Mouse (Mus musculus) limb, embryonic 14.5 days (tissue): Measurements from ENCODE around the gene Cog1. TPM values are rescaled to one million over a fixed set of nuclear protein-coding genes. Genes with fewer than 3 reads are reported as not detected.

ENCODE experiments used
- ATAC-seq: fragments of 200-750 bp; cut with Nextera tagmentation; 2 replicates; pipeline ENCODE4 v1.8.0; 2017; ENCODE audit warnings: low read depth, moderate number of reproducible peaks, moderate TSS enrichment; ENCODE audit not compliant: low FRiP score
- DNase-seq: peaks from one replicate; pipeline ENCODE4 v3.0.0-alpha.2; 2015; ENCODE audit warnings: low spot score
- H3K27ac ChIP-seq: fragments of 300-500 bp; sonication (generic); replicated peaks from 2 replicates; pipeline ENCODE4 v1.5.1; 2014; ENCODE audit warnings: low read depth, mild to moderate bottlenecking, low read length, moderate library complexity, mixed read lengths
- H3K27me3 ChIP-seq: fragments of 300-500 bp; sonication (generic); 2 replicates; pipeline ENCODE4 v1.6.1; 2014; ENCODE audit warnings: low read length, mixed read lengths; ENCODE audit not compliant: control insufficient read depth, insufficient read depth
- H3K36me3 ChIP-seq: fragments of 300-500 bp; sonication (generic); 2 replicates; pipeline ENCODE4 v1.6.1; 2014; ENCODE audit warnings: mild to moderate bottlenecking, low read length, moderate library complexity, mixed read lengths; ENCODE audit not compliant: control insufficient read depth, insufficient read depth
- H3K4me1 ChIP-seq: fragments of 300-500 bp; sonication (generic); 2 replicates; pipeline ENCODE4 v1.6.1; 2014; ENCODE audit warnings: antibody characterized with exemption, low read length, mixed read lengths; ENCODE audit not compliant: control insufficient read depth, insufficient read depth
- H3K4me2 ChIP-seq: fragments of 300-500 bp; sonication (generic); replicated peaks from 2 replicates; pipeline ENCODE4 v1.6.1; 2014; ENCODE audit warnings: low read depth, mild to moderate bottlenecking, low read length, moderate library complexity; ENCODE audit not compliant: severe bottlenecking
- H3K4me3 ChIP-seq: fragments of 300-500 bp; sonication (generic); replicated peaks from 2 replicates; pipeline ENCODE4 v1.5.1; 2014; ENCODE audit warnings: low read length
- H3K9ac ChIP-seq: fragments of 300-500 bp; sonication (generic); 2 replicates; pipeline ENCODE4 v1.6.1; 2014; ENCODE audit warnings: mild to moderate bottlenecking, low read depth, low read length, moderate library complexity; ENCODE audit not compliant: severe bottlenecking
- H3K9me3 ChIP-seq: fragments of 300-500 bp; sonication (generic); 2 replicates; pipeline ENCODE4 v1.6.1; 2016; ENCODE audit warnings: low read length; ENCODE audit not compliant: control insufficient read depth
- POLR2A ChIP-seq: fragments of 200-500 bp; IDR thresholded peaks from 2 replicates; pipeline ENCODE4 v1.8.0; 2012; ENCODE audit warnings: inconsistent platforms, mild to moderate bottlenecking, moderate library complexity, borderline replicate concordance; ENCODE audit not compliant: insufficient read depth, insufficient read length; ENCODE audit errors: extremely low read depth
- WGBS: fragments of 180-500 bp; shearing (Covaris S2); extraction: QIAGEN DNeasy Blood & Tissue Kit; methylation state at CpG from one replicate; pipeline ENCODE4 v1.1.7; 2014; 5-methylcytosine and 5-hydroxymethylcytosine counted together
- polyA plus RNA-seq, 2 experiments: library from polyadenylated mRNA; depleted of rRNA in 1 of 2; stranded (reverse) in 1 of 2; unstranded in 1 of 2; fragments of >200 nt; fragmentation: Nextera tagmentation in 1 of 2; extraction: Ambion mirVana in 1 of 2; gene quantifications; 2 replicates each; pipeline versions ENCODE4 v1.2.1 to v1.2.3; 2012 to 2014

The Cog1 gene
- polyA plus RNA-seq, 2 experiments: 26.7 to 38.8 TPM

GRCm38 (mm10) chr11:113660940-113661339 is 12.0 kb downstream of the Cog1 start:
- WGBS: 86% methylated on average over 11 of the region's 11 CpGs
- TF ChIP-seq POLR2A: no peak
- Histone ChIP-seq H3K9me3 (no peaks in the 10 kb centered on the region), H3K4me1 (no peaks in the 10 kb centered on the region), H3K27ac (no peak overlapping the region), H3K9ac (no peak overlapping the region), H3K36me3 (peaks cover 79% of the 10 kb centered on the region), H3K4me3 (no peak overlapping the region), H3K4me2 (no peak overlapping the region), H3K27me3 (no peaks in the 10 kb centered on the region)
- ATAC-seq: no peak
- DNase-seq: no peak

- DNase-seq (no peak), ATAC-seq (no peak)
- Histone ChIP-seq H3K9me3 (no peaks in the 10 kb centered on the region), H3K9ac (no peak overlapping the region), H3K36me3 (peaks cover 70% of the 10 kb centered on the region), H3K4me1 (no peaks in the 10 kb centered on the region), H3K27ac (no peak overlapping the region), H3K27me3 (no peaks in the 10 kb centered on the region), H3K4me3 (no peak overlapping the region), H3K4me2 (no peak overlapping the region)
- TF ChIP-seq POLR2A: no peak
- 92% methylated on average over 18 of the region's 18 CpGs for WGBS
Measured at GRCm38 (mm10) chr11:113661835-113662351, 12.9 kb downstream of the Cog1 start.

- no peaks in the 10 kb centered on the region for H3K9me3 ChIP-seq
- H3K9ac ChIP-seq: no peak overlapping the region
- H3K36me3 ChIP-seq: peaks cover 57% of the 10 kb centered on the region
- no peak overlapping the region for H3K4me3 ChIP-seq
- no peak overlapping the region for H3K4me2 ChIP-seq
- no peaks in the 10 kb centered on the region for H3K4me1 ChIP-seq
- ATAC-seq (no peak), DNase-seq (no peak)
- TF ChIP-seq POLR2A: no peak
- H3K27me3 ChIP-seq: no peaks in the 10 kb centered on the region
- WGBS: 65% methylated on average over 2 of the region's 2 CpGs
- H3K27ac ChIP-seq: no peak overlapping the region
Measured at GRCm38 (mm10) chr11:113664279-113664678, 15.3 kb downstream of the Cog1 start.

- H3K27me3 ChIP-seq: no peaks in the 10 kb centered on the region
- no peaks in the 10 kb centered on the region for H3K9me3 ChIP-seq
- WGBS: 75% methylated on average over 6 of the region's 6 CpGs
- H3K27ac ChIP-seq: no peak overlapping the region
- no peak overlapping the region for H3K4me2 ChIP-seq
- no peak for TF ChIP-seq POLR2A
- no peak for ATAC-seq
- H3K36me3 ChIP-seq: peaks cover 51% of the 10 kb centered on the region
- H3K9ac ChIP-seq: no peak overlapping the region
- no peaks in the 10 kb centered on the region for H3K4me1 ChIP-seq
- H3K4me3 ChIP-seq: no peak overlapping the region
- no peak for DNase-seq
Measured at GRCm38 (mm10) chr11:113666205-113666604, 17.2 kb downstream of the Cog1 start.

GRCm38 (mm10) chr11:113666648-113667047 is 17.7 kb downstream of the Cog1 start:
- 54% methylated on average over 10 of the region's 10 CpGs for WGBS
- H3K27ac ChIP-seq: no peak overlapping the region
- H3K36me3 ChIP-seq: peaks cover 50% of the 10 kb centered on the region

GRCm38 (mm10) chr11:113667122-113667521 is 18.2 kb downstream of the Cog1 start:
- Histone ChIP-seq H3K27ac (no peak overlapping the region), H3K27me3 (no peaks in the 10 kb centered on the region), H3K4me2 (no peak overlapping the region), H3K9ac (no peak overlapping the region), H3K36me3 (peaks cover 48% of the 10 kb centered on the region), H3K9me3 (no peaks in the 10 kb centered on the region), H3K4me1 (no peaks in the 10 kb centered on the region), H3K4me3 (no peak overlapping the region)
- ATAC-seq: no peak
- no peak for TF ChIP-seq POLR2A
- 63% methylated on average over 2 of the region's 2 CpGs for WGBS
- no peak for DNase-seq

More at GRCm38 (mm10) chr11:113666648-113667047, 17.7 kb downstream of the Cog1 start:
- H3K4me1 ChIP-seq: no peaks in the 10 kb centered on the region
- ATAC-seq (no peak), DNase-seq (no peak)
- no peak overlapping the region for H3K4me3 ChIP-seq
- no peaks in the 10 kb centered on the region for H3K27me3 ChIP-seq
- TF ChIP-seq POLR2A: no peak
- no peak overlapping the region for H3K9ac ChIP-seq
- no peak overlapping the region for H3K4me2 ChIP-seq
- H3K9me3 ChIP-seq: no peaks in the 10 kb centered on the region
